In the genomic region with DNA sequence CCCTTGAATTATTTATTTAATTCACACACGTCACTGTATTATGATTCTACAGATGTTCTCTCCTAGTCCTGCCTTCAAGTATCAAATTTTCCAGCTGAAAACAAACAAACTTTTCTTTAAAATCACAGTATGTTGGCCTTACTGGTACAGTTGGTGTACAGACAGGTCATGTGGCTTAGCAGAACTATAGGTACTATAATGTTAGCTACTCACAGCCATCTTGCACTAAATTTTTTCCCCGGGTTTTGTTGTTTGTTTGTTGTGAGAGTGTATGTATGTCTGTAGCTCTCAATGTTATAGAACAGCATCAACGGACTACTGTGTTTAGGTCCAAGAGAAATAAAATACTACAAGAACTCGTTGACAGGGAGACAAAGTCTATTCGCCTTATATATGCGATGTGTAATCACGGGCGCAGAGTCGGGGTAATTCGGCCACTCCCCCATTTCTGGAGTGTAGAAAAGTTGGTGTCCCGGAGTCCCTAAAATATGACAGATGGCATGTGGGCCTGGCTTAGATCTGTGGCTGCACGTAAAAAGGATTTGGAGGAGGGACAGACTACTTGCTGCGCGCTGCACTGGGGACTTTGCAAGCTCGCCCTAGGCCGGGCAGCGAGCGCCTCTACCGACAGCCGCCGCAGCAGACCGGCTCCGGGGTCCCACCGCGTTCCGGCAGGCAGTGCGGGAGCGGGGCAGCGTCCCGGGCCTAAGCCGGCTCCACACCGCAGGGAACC, we compare ENCODE assay signal across 8 mouse cellular contexts. TPM values are rescaled to one million over a fixed set of nuclear protein-coding genes. Genes with fewer than 3 reads are reported as not detected.
DNase-seq lines count a peak whose midpoint lies in the region; ATAC-seq and TF ChIP-seq lines count a peak whose summit lies in the region.

No protein-coding gene starts in this region.

- no peak for DNase-seq in heart, adult 18-20 months
- no peak for DNase-seq in urinary bladder, postnatal 36 days (ENCODE audit: low spot score in 2 of 2)
- DNase-seq in cerebellum, postnatal 14 days: no peak

- H3K27ac ChIP-seq in heart, embryonic 11.5 days (ENCODE audit: low read depth, low read length): peak overlapping the region; percentile 96
- peak overlapping the region; percentile 97 for H3K27ac ChIP-seq in limb, embryonic 12.5 days

- H3K4me3 ChIP-seq in heart, embryonic 11.5 days (ENCODE audit: low read depth, low read length): peak overlapping the region; percentile 76
- H3K4me3 ChIP-seq in E14TG2a.4 (replicated peaks; ENCODE audit: low read length): peak overlapping the region; percentile 93
- H3K4me3 ChIP-seq in limb, embryonic 12.5 days (replicated peaks): peak overlapping the region; percentile 73

- WGBS in heart, embryonic 11.5 days (ENCODE audit: insufficient replicate concordance): 2% methylated on average over 29 of the region's 32 CpGs
- WGBS in limb, embryonic 12.5 days: 1% methylated on average over 32 of the region's 32 CpGs

- H3K9me3 ChIP-seq in heart, embryonic 11.5 days (replicated peaks; ENCODE audit: control insufficient read depth, low read length): no peaks in the 10 kb centered on the region
- no peaks in the 10 kb centered on the region; the same call in 1 of the 2 replicates for H3K9me3 ChIP-seq in E14TG2a.4 (ENCODE audit: low read length)
- H3K9me3 ChIP-seq in limb, embryonic 12.5 days: no peaks in the 10 kb centered on the region

- TF ChIP-seq CTCF in E14TG2a.4 (conservative IDR thresholded peaks at IDR 0.05; ENCODE audit: low read length): no peak

- no peaks in the 10 kb centered on the region for H3K4me1 ChIP-seq in heart, embryonic 11.5 days (ENCODE audit: control insufficient read depth, insufficient read depth, low read length)
- H3K4me1 ChIP-seq in E14TG2a.4 (replicated peaks; ENCODE audit: low read depth, low read length): peaks cover 16% of the 10 kb centered on the region
- no peaks in the 10 kb centered on the region; the same call in 1 of the 2 replicates for H3K4me1 ChIP-seq in limb, embryonic 12.5 days (replicated peaks)

- H3K27me3 ChIP-seq in heart, embryonic 11.5 days (ENCODE audit: control insufficient read depth, insufficient read depth, low read length): no peaks in the 10 kb centered on the region
- H3K27me3 ChIP-seq in E14TG2a.4 (ENCODE audit: insufficient read depth, low read length): no peaks in the 10 kb centered on the region
- no peaks in the 10 kb centered on the region for H3K27me3 ChIP-seq in limb, embryonic 12.5 days

- H3K9ac ChIP-seq in heart, embryonic 11.5 days (ENCODE audit: low read depth, low read length): peak overlapping the region; percentile 97
- H3K9ac ChIP-seq in limb, embryonic 12.5 days (replicated peaks): peak overlapping the region; percentile 89

- H3K36me3 ChIP-seq in heart, embryonic 11.5 days (ENCODE audit: control insufficient read depth, insufficient read depth, low read length): peaks cover 5% of the 10 kb centered on the region; the same call in 1 of the 2 replicates
- H3K36me3 ChIP-seq in E14TG2a.4 (ENCODE audit: insufficient read depth, low read length): peaks cover 21% of the 10 kb centered on the region
- H3K36me3 ChIP-seq in limb, embryonic 12.5 days: peaks cover 31% of the 10 kb centered on the region

- ATAC-seq in heart, embryonic 11.5 days (replicated peaks; ENCODE audit: insufficient number of reproducible peaks, low FRiP score, low TSS enrichment): peak; percentile 87
- ATAC-seq in erythroblast, adult 5-6 weeks (replicated peaks; ENCODE audit: low FRiP score, poor library complexity, severe bottlenecking): peak; percentile 74
- peak; percentile 90 for ATAC-seq in limb, embryonic 12.5 days (ENCODE audit: insufficient number of reproducible peaks, insufficient read depth, low FRiP score, low TSS enrichment, low read depth)
- ATAC-seq in neutrophil, adult 5-6 weeks (ENCODE audit: extremely low read depth, insufficient number of reproducible peaks, low FRiP score, poor library complexity, severe bottlenecking): peak; percentile 25

- H3K4me2 ChIP-seq in heart, embryonic 11.5 days: peak overlapping the region; percentile 69
- peak overlapping the region; percentile 63 for H3K4me2 ChIP-seq in limb, embryonic 12.5 days

RNA-seq across cellular contexts. Expression of a gene that starts 0.5 kb away (rescaled TPM):
- polyA plus RNA-seq in heart, embryonic 11.5 days (2014; fragmentation: Nextera tagmentation; extraction: Ambion mirVana): 34.5 and 34.6 TPM in 2 replicates
- 10 to 100 TPM; 25.5 to 31.4 TPM for total RNA-seq in heart, adult 18-20 months (2021)
- 5.6 and 8.2 TPM in 2 replicates for total RNA-seq in erythroblast, adult 5-6 weeks (2015; ENCODE audit: low replicate concordance)
- total RNA-seq in erythroblast, adult 5-6 weeks (2017; ENCODE audit: low replicate concordance): 8.6 and 11.0 TPM in 2 replicates
- 31.5 and 40.4 TPM in 2 replicates for polyA plus RNA-seq in limb, embryonic 12.5 days (2016; fragmentation: Nextera tagmentation; extraction: Ambion mirVana)
- 17.7 and 22.8 TPM in 2 replicates for total RNA-seq in neutrophil, adult 5-6 weeks (2017)

RNA-seq across cellular contexts. Expression of a gene that starts 38.4 kb away (rescaled TPM):
- polyA plus RNA-seq in heart, embryonic 11.5 days (2014; fragmentation: Nextera tagmentation; extraction: Ambion mirVana): not detected in 2 replicates
- under 1 TPM; 0.40 to 0.95 TPM for total RNA-seq in heart, adult 18-20 months (2021)
- not detected in 2 replicates for total RNA-seq in erythroblast, adult 5-6 weeks (2015; ENCODE audit: low replicate concordance)
- not detected in 2 replicates for total RNA-seq in erythroblast, adult 5-6 weeks (2017; ENCODE audit: low replicate concordance)
- polyA plus RNA-seq in limb, embryonic 12.5 days (2016; fragmentation: Nextera tagmentation; extraction: Ambion mirVana): not detected in 2 replicates
- not detected in 2 replicates for total RNA-seq in neutrophil, adult 5-6 weeks (2017)

Comparison
In these comparisons a context has a peak if more than half of its experiments do, and no peak if none do; other contexts are left out.
1. ATAC-seq: peak in every context shown above with its lines; median percentile 90 in limb, embryonic 12.5 days; 87 in heart, embryonic 11.5 days; 74 in erythroblast, adult 5-6 weeks; 25 in neutrophil, adult 5-6 weeks.